Mouse (Mus musculus) kidney, postnatal 25 days (tissue): ENCODE data around the gene Plxna2.

Experiments used
- DNase-seq, 2 experiments: peaks; one replicate each; pipeline ENCODE4 v3.0.0; 2021; ENCODE audit warnings: mixed read lengths in 2 of 2

Plxna2 gene

DNA sequence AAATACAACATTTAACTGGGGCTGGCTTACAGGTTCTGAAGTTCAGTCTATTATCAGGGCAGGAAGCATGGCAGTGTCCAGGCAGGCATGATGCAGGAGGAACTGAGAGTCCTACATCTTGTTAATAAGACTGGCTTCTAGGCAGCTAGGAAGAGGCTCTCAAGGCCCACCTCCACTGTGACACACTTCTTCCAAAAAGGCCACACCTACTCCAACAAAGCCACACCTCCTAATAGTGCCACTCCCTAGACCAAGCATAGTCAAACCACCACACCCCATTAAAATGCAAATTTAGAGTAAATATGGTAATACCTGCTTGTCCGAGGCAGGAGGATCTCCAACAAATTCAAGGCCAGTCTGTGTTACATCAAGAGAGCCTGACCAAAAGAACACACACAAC, 156.7 kb downstream of the Plxna2 start:
- DNase-seq: no peak

DNA sequence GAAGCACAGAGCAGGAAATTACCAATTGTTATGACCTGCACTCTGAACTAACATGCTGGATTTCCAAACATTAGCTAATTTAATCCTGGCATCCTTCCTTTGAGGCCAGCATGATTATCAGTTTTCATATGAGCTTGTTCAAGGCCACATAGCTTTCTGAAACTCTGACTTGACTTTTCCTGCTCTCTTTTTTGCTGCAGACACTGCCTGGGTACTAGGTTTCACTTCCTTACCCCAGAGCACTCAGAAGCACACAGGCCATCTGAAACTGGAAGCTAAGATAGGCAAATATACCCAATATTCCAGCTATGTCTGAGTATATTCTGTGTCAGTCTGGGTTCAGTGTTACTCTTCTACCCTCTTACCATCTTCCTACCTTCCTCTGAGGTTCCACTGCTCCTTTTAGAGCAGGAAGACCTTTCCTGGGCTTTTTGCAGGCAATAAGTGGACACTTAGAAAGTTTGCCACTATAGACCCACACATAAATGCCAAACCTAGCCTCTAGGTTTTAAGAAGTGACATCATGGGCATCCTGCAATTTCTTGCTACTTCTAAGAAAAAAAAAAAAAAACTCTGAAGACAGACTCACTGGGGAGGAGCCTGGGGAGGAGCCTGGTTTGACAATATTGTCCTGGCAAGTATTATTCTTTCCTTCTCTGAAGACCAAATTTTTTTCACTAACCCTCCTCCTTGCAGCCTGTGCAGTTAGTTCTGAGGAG, 157.8 kb downstream of the Plxna2 start:
- no peak for DNase-seq

DNA sequence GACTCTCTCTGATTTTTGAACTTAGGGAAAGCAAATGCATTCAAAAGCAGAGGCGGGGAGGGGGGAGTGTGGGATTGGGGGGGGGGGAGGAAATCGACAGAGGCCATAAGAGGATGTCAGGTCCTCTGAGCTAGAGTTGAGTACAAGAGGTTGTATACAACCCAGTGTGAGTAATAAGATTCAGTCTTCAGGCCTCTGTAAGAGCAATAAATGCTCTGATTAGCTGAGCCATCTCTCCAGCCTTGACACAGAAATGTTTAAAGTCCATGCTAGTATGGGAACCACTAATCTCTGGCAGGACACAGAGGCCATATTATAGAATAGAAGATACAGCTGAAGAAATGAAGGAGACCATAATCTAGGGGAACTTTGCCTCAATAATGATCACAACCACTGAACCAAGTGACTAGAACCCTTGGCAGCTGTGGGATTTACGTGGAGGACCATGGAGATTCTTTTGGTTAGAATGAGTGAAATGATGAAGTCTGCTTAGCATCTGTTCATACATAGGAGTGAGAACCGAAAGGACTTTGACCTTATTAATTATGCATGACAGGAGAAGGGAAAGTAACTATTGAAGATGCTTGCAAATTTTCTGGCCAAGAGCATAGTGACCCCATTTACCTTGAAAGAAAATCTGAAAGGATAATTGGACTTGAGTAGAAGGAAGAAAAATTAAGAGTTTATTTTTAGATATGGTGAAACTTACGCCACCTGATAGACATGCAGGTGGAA, 158.7 kb downstream of the Plxna2 start:
- DNase-seq: no peak

DNA sequence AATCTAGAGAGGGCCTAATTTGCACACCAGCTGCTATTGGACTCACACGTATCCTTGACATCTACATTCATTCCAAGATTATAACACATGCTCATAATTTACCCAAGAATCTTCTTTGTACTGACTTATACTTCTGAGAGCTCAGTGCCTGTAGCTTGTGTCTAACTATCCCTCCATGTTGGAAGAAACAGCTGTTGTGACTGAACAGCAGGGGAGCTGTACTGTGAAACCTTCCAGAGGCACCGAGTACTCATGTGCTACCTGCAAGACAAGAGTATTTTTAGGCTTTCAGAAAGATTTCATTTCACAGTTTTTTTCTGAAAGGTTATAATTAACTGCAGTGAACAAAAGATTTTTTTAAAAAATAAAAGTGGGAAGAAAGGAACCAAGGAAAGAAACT, 159.6 kb downstream of the Plxna2 start:
- no peak for DNase-seq

DNA sequence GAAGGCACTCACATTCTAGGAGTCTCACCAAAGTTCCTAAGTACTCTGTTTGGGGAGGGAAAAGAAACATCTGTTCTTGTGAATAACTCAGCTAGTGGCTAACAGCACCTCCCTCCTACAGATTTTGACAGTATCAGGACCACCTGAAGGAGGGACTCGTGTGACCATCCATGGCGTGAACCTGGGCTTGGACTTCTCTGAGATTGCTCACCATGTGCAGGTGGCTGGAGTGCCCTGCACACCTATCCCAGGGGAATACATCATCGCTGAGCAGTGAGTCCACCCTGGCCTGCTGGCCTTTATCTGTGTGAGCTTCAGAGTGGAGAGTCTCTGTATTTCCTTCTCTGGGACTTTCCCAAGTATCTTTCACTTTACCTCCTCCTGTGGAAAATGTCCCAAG, 162.4 kb downstream of the Plxna2 start:
- no peak for DNase-seq

DNA sequence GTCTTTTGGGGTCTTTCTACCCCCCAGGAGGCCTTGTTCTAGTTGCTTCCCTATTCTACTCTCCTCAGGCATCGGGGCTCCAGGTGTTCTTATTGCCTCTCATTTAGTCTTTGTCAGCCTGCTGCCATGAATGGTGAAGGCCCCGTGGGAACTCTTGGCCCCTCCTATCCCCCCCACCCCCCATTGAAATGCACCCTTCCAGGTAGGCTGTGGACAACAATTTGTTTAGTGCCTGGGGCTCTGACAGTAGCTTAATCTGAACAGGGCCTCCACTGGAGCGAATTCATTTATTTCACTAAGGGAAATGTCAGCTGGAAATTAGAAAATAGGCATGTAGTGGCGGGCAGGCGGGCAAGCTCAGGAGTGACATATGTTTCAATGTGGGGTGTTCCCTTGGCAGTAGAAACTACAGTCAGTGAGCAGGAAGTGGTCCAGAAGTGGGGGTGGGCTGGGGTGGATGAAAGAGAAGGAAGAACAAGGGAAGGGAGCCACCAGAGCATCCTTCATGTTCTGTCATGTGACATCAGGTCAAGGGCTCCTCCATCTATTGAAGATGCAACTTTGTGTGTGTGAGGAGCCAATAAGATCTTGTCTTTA, 162.9 kb downstream of the Plxna2 start:
- DNase-seq: no peak

DNA sequence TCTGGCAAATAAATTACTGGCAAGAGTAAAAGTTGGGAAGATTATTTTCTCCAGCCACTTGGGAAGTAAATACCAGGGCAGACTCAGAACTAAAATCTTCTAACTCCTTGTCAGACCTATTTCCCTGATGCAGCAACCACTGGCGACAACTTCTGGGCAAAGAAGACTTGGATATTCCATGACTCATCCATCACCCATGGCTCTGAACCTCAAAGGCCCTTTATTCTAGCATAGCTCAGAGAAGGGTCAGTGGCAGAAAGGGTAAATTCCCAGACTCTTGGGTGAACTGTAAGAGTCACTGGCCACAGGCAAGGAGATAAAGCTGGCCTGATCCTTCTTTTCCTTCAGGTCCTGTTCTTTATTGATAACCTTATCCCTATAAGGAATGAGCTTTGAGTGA, 163.5 kb downstream of the Plxna2 start:
- DNase-seq: no peak

DNA sequence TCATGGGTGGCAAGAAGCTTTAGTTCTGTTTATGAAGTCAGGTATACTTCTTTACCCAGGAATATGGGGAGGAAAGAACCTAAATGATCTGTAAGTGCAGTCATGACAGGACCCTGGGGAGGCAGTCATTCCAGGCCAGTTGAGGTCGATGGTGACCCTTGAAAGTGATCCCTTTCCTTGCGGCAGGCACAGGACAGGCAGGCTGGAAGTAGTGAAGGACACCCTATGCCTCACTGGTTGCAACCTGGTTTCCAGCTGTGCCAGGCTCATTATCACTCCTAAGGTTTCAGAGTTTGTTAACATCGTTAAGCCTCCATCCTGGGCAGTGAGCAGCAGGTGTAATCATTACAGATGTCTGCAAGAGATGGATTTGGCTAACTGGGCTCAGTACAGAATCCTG, 164.3 kb downstream of the Plxna2 start:
- no peak for DNase-seq

DNA sequence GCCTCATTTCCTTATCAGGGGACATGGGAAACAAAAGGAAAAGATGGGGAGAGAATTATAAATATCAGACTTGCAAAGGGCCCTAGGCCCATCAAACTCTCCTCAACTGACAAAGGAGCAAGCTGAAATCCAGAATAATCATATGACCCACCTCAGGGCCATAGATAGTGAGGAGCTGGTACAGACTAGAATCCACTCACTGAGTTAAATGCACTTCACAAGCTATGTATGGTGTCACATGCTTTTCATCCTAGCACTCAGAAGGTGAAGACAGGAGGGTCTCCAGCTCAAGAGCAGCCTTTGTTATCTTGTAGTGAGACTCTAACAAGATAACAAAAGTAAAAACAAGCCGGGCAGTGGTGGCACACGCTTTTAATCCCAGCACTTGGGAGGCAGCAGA, 169.6 kb downstream of the Plxna2 start:
- no peak for DNase-seq

DNA sequence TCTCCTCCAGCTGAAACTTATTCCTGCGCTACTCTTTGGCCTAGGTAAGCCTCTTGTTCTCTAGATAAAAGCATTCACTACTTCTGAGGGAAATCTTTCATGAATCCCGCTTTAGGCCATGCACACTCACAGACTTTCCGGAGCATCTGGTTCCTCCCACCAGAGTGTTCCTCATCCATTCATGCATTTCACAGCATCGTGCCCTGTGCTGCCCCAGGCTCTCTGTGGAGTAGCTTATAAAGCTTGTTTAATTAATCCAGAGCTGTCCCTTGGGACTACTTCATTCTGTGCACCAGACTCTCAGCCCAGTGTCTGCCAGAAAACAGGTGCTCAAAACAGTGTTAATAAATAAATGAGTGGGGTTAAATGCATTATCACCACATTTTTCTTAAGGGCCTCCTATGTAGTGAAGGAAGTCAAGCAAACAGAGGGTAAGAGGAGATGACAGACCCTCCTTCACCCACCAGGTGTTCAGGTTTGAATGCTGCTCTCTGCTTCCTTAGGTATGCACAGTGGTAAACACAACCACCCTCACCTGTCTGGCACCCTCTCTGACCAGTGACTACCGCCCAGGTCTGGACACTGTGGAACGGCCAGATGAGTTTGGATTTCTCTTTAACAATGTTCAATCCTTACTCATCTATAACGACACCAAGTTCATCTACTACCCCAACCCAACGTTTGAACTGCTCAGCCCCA, 175.4 kb downstream of the Plxna2 start:
- no peak for DNase-seq

DNA sequence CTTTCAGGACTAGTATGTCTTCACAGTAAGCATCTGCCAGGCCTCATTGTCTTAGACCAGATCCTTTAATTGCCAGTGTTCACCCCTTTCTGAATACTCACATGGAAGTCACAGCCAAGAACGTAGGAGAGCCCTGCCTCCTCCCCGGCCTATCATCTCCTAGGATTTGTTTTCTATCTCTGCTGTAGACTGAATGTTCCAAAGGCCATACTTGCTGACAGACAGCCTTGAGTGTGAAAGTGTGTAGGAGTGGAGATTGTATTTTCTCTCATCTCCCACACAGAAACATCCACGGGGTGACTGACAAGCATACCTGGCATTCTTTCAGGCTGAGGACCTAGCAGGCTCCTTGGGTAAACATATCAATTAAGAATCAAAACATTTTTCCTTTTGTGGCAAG, 177.3 kb downstream of the Plxna2 start:
- no peak for DNase-seq

DNA sequence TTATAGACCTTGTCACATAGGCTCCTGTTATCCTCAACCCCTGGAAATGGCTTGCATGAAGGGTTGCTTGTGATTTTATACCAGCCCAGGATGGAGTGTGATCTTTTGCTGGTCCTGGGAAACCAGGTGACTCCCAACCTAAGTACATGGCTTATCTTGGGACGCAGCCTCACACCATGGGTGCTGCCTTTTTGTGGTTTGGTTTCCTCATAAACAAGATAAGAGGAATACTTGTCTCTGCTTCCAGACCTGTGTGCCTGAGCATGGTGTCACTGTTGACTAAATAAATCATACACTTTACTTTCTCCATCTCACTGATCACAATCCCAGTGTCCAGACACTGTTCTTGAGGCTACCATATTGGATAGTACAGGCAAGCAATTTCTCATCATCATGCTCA, 179.8 kb downstream of the Plxna2 start:
- no peak for DNase-seq

DNA sequence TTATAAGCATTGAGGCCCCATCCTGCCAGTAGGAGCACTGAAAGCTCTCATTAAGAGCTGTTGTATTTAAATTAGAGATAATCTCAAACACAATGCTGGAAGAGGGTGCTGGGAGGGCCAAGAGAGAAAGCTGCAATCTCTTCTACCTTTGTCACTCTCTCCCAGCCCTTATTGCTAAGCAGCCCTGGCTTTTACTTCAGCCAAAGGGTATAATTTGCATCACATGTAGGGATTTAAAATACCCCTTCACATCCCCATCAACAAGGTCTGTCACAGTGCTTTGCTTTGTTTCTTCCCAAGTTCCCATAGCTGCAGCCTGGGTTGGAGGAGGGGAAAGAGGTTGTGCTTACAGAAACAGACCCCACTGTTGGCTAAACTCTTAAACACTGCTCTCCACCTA, 180.5 kb downstream of the Plxna2 start:
- DNase-seq: no peak

DNA sequence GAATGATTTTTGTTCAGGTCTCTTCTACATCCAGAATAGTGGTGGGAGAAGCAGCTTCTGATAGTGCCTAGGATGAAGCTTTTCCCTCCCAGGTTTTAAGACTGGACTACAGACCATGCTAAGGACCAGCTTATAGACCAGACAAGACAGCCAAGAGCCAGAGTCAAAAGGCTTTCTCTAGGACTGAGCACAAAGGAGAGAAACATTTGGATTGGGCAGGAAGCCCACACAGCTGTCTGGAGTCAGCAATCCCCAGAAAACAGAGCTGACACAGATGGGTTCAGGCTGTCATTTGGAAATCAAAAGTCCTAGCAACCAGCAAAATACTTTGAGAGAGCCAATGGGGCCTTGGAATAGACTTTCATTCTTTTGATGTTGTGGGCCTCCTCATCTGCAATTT, 190.2 kb downstream of the Plxna2 start:
- peak in 1 of 2 experiments; percentile 30 for DNase-seq

DNA sequence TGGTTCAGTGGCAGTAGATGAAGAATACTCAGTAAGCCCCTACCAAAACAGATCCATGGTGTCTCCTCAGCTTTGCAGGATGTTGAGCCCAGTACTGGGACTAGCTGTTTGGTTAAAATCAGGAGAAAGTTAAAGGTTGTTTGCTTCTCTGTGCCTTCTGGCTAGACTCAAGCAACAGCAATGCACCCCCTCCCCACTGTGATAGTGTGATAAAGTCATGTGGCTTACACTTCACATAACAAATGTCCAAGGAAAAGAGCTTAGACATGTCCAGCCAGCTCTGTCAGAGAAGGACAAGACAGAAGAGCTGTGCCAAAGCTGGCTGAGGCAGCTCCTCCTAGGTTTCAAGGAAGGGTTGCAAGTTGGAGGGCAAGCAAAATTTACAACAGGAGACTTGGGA, 190.7 kb downstream of the Plxna2 start:
- no peak for DNase-seq

DNA sequence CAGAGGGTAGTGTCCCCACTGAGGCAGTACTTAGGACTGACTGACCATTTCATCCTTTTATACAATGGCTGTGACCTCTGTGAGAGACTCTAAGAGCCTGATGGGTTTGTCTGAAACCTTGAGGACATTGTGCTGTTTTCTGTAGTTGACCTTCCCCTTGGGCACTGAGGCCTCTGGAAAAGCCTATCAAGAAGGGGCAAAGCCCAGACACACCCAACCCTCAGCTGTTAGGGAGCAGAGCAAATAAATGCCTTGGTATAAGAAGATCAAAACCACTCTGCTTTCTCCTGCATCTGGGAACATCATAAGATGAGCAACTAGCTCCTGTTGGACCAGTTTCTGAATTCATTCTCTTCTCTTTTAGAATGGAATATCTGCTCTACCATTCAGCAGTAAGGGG, 191.6 kb downstream of the Plxna2 start:
- DNase-seq: no peak

DNA sequence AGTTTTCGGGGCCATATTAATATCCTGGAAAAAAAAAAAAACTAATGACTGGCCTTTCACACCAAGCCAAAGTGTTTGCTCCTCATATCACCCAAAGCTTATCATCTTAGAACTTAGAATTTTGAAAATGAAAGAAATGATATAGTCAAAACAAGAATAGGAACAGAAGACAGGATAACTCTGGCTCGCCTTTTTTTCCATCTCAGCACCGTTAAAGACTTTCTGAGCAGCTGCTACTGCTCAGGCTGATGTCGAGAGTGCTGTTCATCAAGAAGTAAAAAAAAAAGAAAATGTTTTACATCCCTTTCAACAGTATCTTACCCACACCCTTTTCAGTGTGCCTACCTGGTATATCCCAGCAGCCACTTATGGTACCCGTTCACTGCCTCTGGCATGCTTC, 196.2 kb downstream of the Plxna2 start:
- no peak for DNase-seq

DNA sequence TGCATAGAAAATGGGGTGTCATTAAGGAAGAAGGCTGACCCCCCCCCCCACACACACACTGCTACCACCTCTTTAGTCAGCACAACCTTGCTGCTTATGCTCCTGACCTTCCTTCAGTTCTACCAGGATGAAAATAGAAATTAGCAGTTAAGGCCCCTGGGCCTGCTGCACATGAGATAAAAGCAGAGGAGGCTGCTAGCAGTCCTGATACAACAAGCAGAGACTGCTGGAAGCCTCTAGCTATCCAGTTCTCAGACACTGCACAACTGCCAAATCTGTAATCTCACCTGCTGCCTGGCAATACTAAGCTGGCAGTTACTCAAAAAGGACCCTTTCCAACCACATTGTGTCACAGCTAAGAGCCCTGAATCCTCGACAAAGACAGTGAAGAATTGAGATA, 197.5 kb downstream of the Plxna2 start:
- DNase-seq: no peak

DNA sequence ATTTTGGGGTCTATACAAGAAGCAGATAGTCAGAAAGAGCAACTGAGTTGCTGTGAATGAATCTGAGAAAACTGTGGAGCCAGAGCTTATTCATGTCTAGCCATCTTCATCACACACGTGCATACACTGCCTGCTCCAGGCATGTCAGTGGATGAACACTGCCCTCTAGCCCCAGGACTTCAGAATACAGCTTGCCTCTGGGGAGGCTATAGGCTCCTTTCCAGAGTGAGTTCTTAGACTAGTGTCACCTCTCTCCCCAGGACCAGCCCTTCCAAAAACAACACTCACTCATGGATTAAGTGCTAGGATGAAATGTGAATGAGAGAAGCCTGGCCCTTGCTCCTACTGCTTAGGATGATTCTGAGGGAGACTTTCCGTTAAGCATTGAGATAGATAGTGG, 198.9 kb downstream of the Plxna2 start:
- peak; percentile 67 to 69 for DNase-seq

DNA sequence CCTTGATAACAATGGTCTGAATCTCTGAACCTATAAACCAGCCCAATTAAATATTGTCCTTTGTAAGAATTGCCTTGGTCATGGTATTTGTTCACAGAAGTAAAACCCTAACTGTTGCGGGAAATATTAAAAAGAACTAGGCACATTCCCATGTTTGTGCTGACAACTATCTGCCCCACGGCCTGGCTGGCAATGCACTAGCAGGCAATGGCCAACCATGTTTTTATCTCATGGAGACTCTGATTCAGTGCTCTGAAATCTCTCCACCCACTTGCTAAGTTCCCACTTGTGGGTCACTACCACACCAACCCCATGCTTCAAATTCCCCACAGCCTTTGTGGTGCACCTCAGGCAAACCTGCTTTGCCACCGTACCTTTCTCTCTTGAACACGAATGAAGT, 202.9 kb downstream of the Plxna2 start:
- no peak for DNase-seq

DNA sequence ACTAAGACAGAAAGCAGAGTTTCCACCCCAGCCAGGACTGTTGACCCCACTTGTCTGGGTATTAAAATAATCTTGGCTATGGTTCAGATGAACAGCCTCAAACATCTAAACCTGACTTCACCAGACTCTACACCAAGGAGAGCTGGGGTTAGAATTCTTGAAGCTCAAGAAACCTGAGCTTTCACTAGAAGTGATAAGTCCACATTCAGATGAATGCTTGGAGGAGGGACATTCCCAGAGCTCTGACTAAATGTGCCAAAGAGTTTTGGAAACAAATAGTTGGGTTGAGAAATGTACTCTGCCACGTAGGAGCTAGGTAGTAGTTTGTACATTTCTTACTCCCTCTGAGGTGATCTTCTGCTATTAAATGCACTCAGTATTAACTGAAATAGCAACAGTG, 203.7 kb downstream of the Plxna2 start:
- no peak for DNase-seq

DNA sequence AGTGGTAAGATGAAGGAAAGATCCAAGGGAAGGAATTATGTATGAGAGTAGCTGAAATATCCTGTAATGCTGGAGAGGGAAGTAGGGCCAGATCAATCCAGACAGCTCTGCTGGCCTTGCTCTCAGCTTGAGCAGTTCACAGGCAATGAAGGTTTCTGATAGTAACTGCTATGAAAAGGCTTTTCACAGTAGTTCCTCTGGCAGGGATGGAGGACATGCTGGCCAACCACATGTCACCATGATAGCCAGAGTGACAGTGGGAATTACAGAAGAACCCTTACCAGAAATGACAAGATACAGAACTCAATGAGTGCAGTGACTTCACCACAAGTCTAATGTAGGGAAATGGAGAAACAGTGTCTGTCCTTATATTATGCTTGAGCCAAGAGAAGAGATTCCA, 210.3 kb downstream of the Plxna2 start:
- DNase-seq: no peak

DNA sequence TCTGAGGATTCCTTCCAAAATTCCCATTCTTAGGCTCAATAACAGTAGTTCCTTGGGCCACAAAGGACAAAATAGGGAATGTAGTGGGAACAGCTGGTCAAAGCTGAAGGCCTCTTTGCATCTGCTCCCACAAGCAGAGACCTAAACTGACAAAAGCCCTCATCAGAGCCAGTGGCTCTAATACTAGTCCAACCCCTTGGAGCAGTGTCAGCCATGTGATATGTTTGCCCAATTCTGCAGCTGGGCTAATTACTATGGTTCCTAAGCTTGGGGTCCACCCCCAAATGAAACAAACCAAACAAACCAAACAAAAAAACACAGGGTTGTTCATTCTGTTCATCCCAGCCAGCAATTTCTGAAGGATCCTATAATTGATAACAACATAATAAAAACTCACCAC, 217.2 kb downstream of the Plxna2 start:
- no peak for DNase-seq

DNA sequence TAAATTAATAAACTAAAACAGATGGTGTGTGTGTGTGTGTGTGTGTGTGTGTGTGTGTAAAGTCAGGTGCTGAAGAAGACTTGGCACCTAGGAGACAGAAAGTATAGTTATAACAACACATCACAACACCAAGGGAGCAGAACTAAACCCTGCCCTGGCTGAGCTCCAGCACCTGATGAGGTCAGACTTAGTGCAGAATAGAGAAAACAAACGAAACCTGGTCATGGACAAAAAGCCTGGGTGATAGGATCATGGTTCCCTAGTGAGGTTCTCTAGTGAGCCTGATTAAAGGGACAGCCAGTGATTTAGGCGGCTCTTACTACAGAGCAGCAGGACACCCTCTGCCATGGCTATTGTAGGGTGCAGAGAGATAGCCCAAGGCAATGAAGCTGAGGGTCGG, 218.2 kb downstream of the Plxna2 start:
- no peak for DNase-seq
